Mouse (Mus musculus): ENCODE data around the gene Unc5c.

- no peak for TF ChIP-seq CTCF (IDR thresholded peaks at IDR 0.05; ENCODE audit: extremely low read depth, insufficient read length, insufficient replicate concordance, low read depth, low read length)
- no peak for TF ChIP-seq POLR2A (IDR thresholded peaks at IDR 0.05; ENCODE audit: low read depth, low read length)
Measured at GRCm38 (mm10) chr3:141653915-141654314, 188.9 kb downstream of the Unc5c start.

All from small intestine, adult 2 months (tissue).